In genomic region chr11:101471926-101472325, GRCm38 (mm10) we compare ENCODE assay signal across 24 mouse cellular contexts. TPM values are rescaled to one million over a fixed set of nuclear protein-coding genes. Genes with fewer than 3 reads are reported as not detected.
DNase-seq lines count a peak whose midpoint lies in the region; ATAC-seq and TF ChIP-seq lines count a peak whose summit lies in the region.
"Had no signal": no experiment of that assay in that cellular context is flagged by ENCODE, and none has a peak within 500 bp of the region (broad histone marks: within the 10 kb centered on the region; RNA-seq: fewer than 3 reads in every experiment).

No protein-coding gene starts in this region.

- TF ChIP-seq CTCF in left cerebral cortex, adult 2 months (IDR thresholded peaks at IDR 0.05): no peak

- H3K9ac ChIP-seq in forebrain, embryonic 12.5 days: 0 out of 2 replicates have a peak overlapping the region, but pooled peaks have one; percentile 5
- no peak overlapping the region for H3K9ac ChIP-seq in neural tube, embryonic 12.5 days
- H3K9ac ChIP-seq in neural tube, embryonic 15.5 days (replicated peaks): no peak overlapping the region
- H3K9ac ChIP-seq in hindbrain, embryonic 16.5 days (ENCODE audit: low read depth, low read length): no peak overlapping the region
- H3K9ac ChIP-seq: embryonic facial prominence, embryonic 12.5 days; intestine, embryonic 15.5 days; limb, embryonic 12.5 days; liver, postnatal 0 days; stomach, embryonic 15.5 days had no signal

- no peaks in the 10 kb centered on the region for H3K27me3 ChIP-seq in forebrain, embryonic 12.5 days
- peaks cover 22% of the 10 kb centered on the region for H3K27me3 ChIP-seq in forebrain, embryonic 10.5 days (ENCODE audit: poor library complexity, severe bottlenecking)
- no peaks in the 10 kb centered on the region for H3K27me3 ChIP-seq in neural tube, embryonic 12.5 days (replicated peaks)
- no peaks in the 10 kb centered on the region for H3K27me3 ChIP-seq in neural tube, embryonic 15.5 days (replicated peaks)
- H3K27me3 ChIP-seq in hindbrain, embryonic 16.5 days (replicated peaks; ENCODE audit: control insufficient read depth, insufficient read depth, low read length): no peaks in the 10 kb centered on the region
- H3K27me3 ChIP-seq: forebrain, embryonic 15.5 days; intestine, embryonic 15.5 days; stomach, embryonic 15.5 days had no signal

- no peak for ATAC-seq in forebrain, embryonic 12.5 days (ENCODE audit: low FRiP score)
- ATAC-seq in neural tube, embryonic 12.5 days (ENCODE audit: low FRiP score, low read depth): no peak
- no peak for ATAC-seq in neural tube, embryonic 15.5 days (ENCODE audit: low FRiP score)
- ATAC-seq in hindbrain, embryonic 16.5 days: no peak
- ATAC-seq: CD4-positive, CD25-positive, alpha-beta regulatory T cell, adult 4 months; forebrain, embryonic 15.5 days; intestine, embryonic 15.5 days; liver, postnatal 0 days; lung, postnatal 0 days had no signal

- H3K4me1 ChIP-seq in forebrain, embryonic 12.5 days: peaks cover 42% of the 10 kb centered on the region
- H3K4me1 ChIP-seq in forebrain, embryonic 10.5 days: peaks cover 56% of the 10 kb centered on the region
- H3K4me1 ChIP-seq in neural tube, embryonic 12.5 days: peaks cover 40% of the 10 kb centered on the region
- H3K4me1 ChIP-seq in neural tube, embryonic 15.5 days: peaks cover 35% of the 10 kb centered on the region
- peaks cover 17% of the 10 kb centered on the region for H3K4me1 ChIP-seq in hindbrain, embryonic 16.5 days (ENCODE audit: control insufficient read depth, insufficient read depth, low read depth, low read length)

- no peak overlapping the region for H3K4me3 ChIP-seq in forebrain, embryonic 12.5 days (replicated peaks)
- no peak overlapping the region; the same call in 1 of the 2 replicates for H3K4me3 ChIP-seq in forebrain, embryonic 10.5 days
- no peak overlapping the region for H3K4me3 ChIP-seq in left cerebral cortex, adult 2 months
- no peak overlapping the region for H3K4me3 ChIP-seq in neural tube, embryonic 12.5 days
- H3K4me3 ChIP-seq in neural tube, embryonic 15.5 days (replicated peaks): no peak overlapping the region
- no peak overlapping the region for H3K4me3 ChIP-seq in hindbrain, embryonic 16.5 days (ENCODE audit: low read length)
- H3K4me3 ChIP-seq: embryonic facial prominence, embryonic 12.5 days; forebrain, embryonic 15.5 days; intestine, embryonic 15.5 days; limb, embryonic 12.5 days; stomach, embryonic 15.5 days had no signal

- intact Hi-C loops in left cerebral cortex, adult 2 months (cut with DNase I): no loop called here
- intact Hi-C loops in left cerebral cortex, postnatal 10 days (cut with DNase I): loop anchor here (5.0 kb wide), 1 partner anchor 40 kb away; no protein-coding TSS in a partner anchor

- no peaks in the 10 kb centered on the region for H3K36me3 ChIP-seq in forebrain, embryonic 12.5 days (replicated peaks)
- H3K36me3 ChIP-seq in forebrain, embryonic 10.5 days (replicated peaks): peaks cover 14% of the 10 kb centered on the region
- H3K36me3 ChIP-seq in neural tube, embryonic 12.5 days: peaks cover 13% of the 10 kb centered on the region; the same call in 1 of the 2 replicates
- peaks cover 12% of the 10 kb centered on the region for H3K36me3 ChIP-seq in neural tube, embryonic 15.5 days
- no peaks in the 10 kb centered on the region; the same call in 1 of the 2 replicates for H3K36me3 ChIP-seq in hindbrain, embryonic 16.5 days (ENCODE audit: control insufficient read depth, insufficient read depth, low read length)
- H3K36me3 ChIP-seq: embryonic facial prominence, embryonic 12.5 days; forebrain, embryonic 15.5 days; intestine, embryonic 15.5 days; stomach, embryonic 15.5 days had no signal

- no peak for DNase-seq in forebrain, embryonic 10.5 days (ENCODE audit: extremely low spot score, low spot score)
- DNase-seq in left cerebral cortex, adult 2 months (ENCODE audit: extremely low spot score in 1 of 2, low spot score in 2 of 2): no peak
- DNase-seq in left cerebral cortex, postnatal 10 days (ENCODE audit: extremely low spot score in 1 of 2, low spot score in 2 of 2): no peak
- DNase-seq in right cerebral cortex, postnatal 25 days: no peak
- DNase-seq: adrenal gland, postnatal 36 days; cerebellum, adult 11 months; layer of hippocampus, adult 9-11 months; liver, postnatal 0 days; thymus, adult 18-20 months; thymus, postnatal 36 days had no signal

- H3K27ac ChIP-seq in forebrain, embryonic 12.5 days: no peak overlapping the region
- no peak overlapping the region for H3K27ac ChIP-seq in forebrain, embryonic 10.5 days
- peak overlapping the region; percentile 4; the same call in 1 of the 2 replicates for H3K27ac ChIP-seq in left cerebral cortex, adult 2 months
- no peak overlapping the region for H3K27ac ChIP-seq in neural tube, embryonic 12.5 days
- H3K27ac ChIP-seq in neural tube, embryonic 15.5 days (replicated peaks): no peak overlapping the region
- 0 out of 2 replicates have a peak overlapping the region, but pooled peaks have one; percentile 34 for H3K27ac ChIP-seq in hindbrain, embryonic 16.5 days (ENCODE audit: low read depth, low read length)
- H3K27ac ChIP-seq: embryonic facial prominence, embryonic 12.5 days; forebrain, embryonic 15.5 days; intestine, embryonic 15.5 days; limb, embryonic 12.5 days; macrophage; stomach, embryonic 15.5 days had no signal

- no peaks in the 10 kb centered on the region for H3K9me3 ChIP-seq in forebrain, embryonic 12.5 days
- no peaks in the 10 kb centered on the region for H3K9me3 ChIP-seq in forebrain, embryonic 10.5 days
- H3K9me3 ChIP-seq in neural tube, embryonic 12.5 days: no peaks in the 10 kb centered on the region
- no peaks in the 10 kb centered on the region for H3K9me3 ChIP-seq in neural tube, embryonic 15.5 days (replicated peaks)
- no peaks in the 10 kb centered on the region for H3K9me3 ChIP-seq in hindbrain, embryonic 16.5 days (ENCODE audit: control insufficient read depth, low read length)
- H3K9me3 ChIP-seq: embryonic facial prominence, embryonic 12.5 days; forebrain, embryonic 15.5 days; intestine, embryonic 15.5 days; limb, embryonic 12.5 days; stomach, embryonic 15.5 days had no signal

- H3K4me2 ChIP-seq in forebrain, embryonic 12.5 days: no peak overlapping the region
- peak overlapping the region; percentile 7; the same call in 1 of the 2 replicates for H3K4me2 ChIP-seq in neural tube, embryonic 12.5 days (replicated peaks)
- H3K4me2 ChIP-seq in neural tube, embryonic 15.5 days: no peak overlapping the region
- no peak overlapping the region for H3K4me2 ChIP-seq in hindbrain, embryonic 16.5 days (ENCODE audit: low read length)
- H3K4me2 ChIP-seq: embryonic facial prominence, embryonic 12.5 days; forebrain, embryonic 15.5 days; intestine, embryonic 15.5 days; limb, embryonic 12.5 days; liver, embryonic 11.5 days; stomach, embryonic 15.5 days had no signal

- WGBS in forebrain, embryonic 12.5 days: 75% methylated on average over 3 of the region's 3 CpGs
- WGBS in forebrain, embryonic 10.5 days: 76% methylated on average over 3 of the region's 3 CpGs
- 68% methylated on average over 3 of the region's 3 CpGs for WGBS in neural tube, embryonic 12.5 days
- WGBS in neural tube, embryonic 15.5 days: 59% methylated on average over 3 of the region's 3 CpGs
- WGBS in hindbrain, embryonic 16.5 days: 41% methylated on average over 3 of the region's 3 CpGs

RNA-seq across cellular contexts. Expression of gene Vat1, which starts 5.9 kb away (rescaled TPM):
- polyA plus RNA-seq in forebrain, embryonic 12.5 days (2016; fragmentation: Nextera tagmentation; extraction: Ambion mirVana): 62.9 and 65.4 TPM in 2 replicates
- polyA plus RNA-seq in forebrain, embryonic 10.5 days (2016; fragmentation: Nextera tagmentation; extraction: Ambion mirVana): 24.9 and 28.5 TPM in 2 replicates
- total RNA-seq in left cerebral cortex, adult 2 months (2021): 10 to 100 TPM; 33.4 to 36.8 TPM
- 10 to 100 TPM; 50.3 to 54.3 TPM for total RNA-seq in left cerebral cortex, postnatal 10 days (2021)
- polyA plus RNA-seq in neural tube, embryonic 12.5 days (2016; fragmentation: Nextera tagmentation; extraction: Ambion mirVana): 71.6 and 75.1 TPM in 2 replicates
- polyA plus RNA-seq in neural tube, embryonic 15.5 days (2015; fragmentation: Nextera tagmentation; extraction: Ambion mirVana): 95.4 and 105 TPM in 2 replicates
- polyA plus RNA-seq in hindbrain, embryonic 16.5 days (2015; fragmentation: Nextera tagmentation; extraction: Ambion mirVana): 125 and 134 TPM in 2 replicates

RNA-seq across cellular contexts. Expression of gene Rnd2, which starts 7.1 kb away (rescaled TPM):
- 101 and 105 TPM in 2 replicates for polyA plus RNA-seq in forebrain, embryonic 12.5 days (2016; fragmentation: Nextera tagmentation; extraction: Ambion mirVana)
- polyA plus RNA-seq in forebrain, embryonic 10.5 days (2016; fragmentation: Nextera tagmentation; extraction: Ambion mirVana): 28.1 and 36.9 TPM in 2 replicates
- 100 to 1,000 TPM; 141 to 159 TPM for total RNA-seq in left cerebral cortex, adult 2 months (2021)
- total RNA-seq in left cerebral cortex, postnatal 10 days (2021): 100 to 1,000 TPM; 111 to 115 TPM
- 84.0 and 99.7 TPM in 2 replicates for polyA plus RNA-seq in neural tube, embryonic 12.5 days (2016; fragmentation: Nextera tagmentation; extraction: Ambion mirVana)
- polyA plus RNA-seq in neural tube, embryonic 15.5 days (2015; fragmentation: Nextera tagmentation; extraction: Ambion mirVana): 63.6 and 71.7 TPM in 2 replicates
- 83.2 and 90.6 TPM in 2 replicates for polyA plus RNA-seq in hindbrain, embryonic 16.5 days (2015; fragmentation: Nextera tagmentation; extraction: Ambion mirVana)

RNA-seq across cellular contexts. Expression of gene Ifi35, which starts 23.7 kb away (rescaled TPM):
- polyA plus RNA-seq in forebrain, embryonic 12.5 days (2016; fragmentation: Nextera tagmentation; extraction: Ambion mirVana): 2.2 TPM in 2 replicates
- 3.3 and 3.4 TPM in 2 replicates for polyA plus RNA-seq in forebrain, embryonic 10.5 days (2016; fragmentation: Nextera tagmentation; extraction: Ambion mirVana)
- total RNA-seq in left cerebral cortex, adult 2 months (2021): 1 to 10 TPM; 2.4 to 3.2 TPM
- total RNA-seq in left cerebral cortex, postnatal 10 days (2021): 1 to 10 TPM; 1.8 to 2.8 TPM
- 3.4 and 4.3 TPM in 2 replicates for polyA plus RNA-seq in neural tube, embryonic 12.5 days (2016; fragmentation: Nextera tagmentation; extraction: Ambion mirVana)
- 3.9 and 17.0 TPM in 2 replicates for polyA plus RNA-seq in neural tube, embryonic 15.5 days (2015; fragmentation: Nextera tagmentation; extraction: Ambion mirVana)
- polyA plus RNA-seq in hindbrain, embryonic 16.5 days (2015; fragmentation: Nextera tagmentation; extraction: Ambion mirVana): 3.9 and 4.8 TPM in 2 replicates

RNA-seq across cellular contexts. Expression of gene Rpl27, which starts 29.8 kb away (rescaled TPM):
- polyA plus RNA-seq in forebrain, embryonic 12.5 days (2016; fragmentation: Nextera tagmentation; extraction: Ambion mirVana): 354 and 378 TPM in 2 replicates
- 499 and 505 TPM in 2 replicates for polyA plus RNA-seq in forebrain, embryonic 10.5 days (2016; fragmentation: Nextera tagmentation; extraction: Ambion mirVana)
- 10 to 100 TPM; 31.5 to 34.7 TPM for total RNA-seq in left cerebral cortex, adult 2 months (2021)
- total RNA-seq in left cerebral cortex, postnatal 10 days (2021): 10 to 100 TPM; 49.9 to 58.1 TPM
- polyA plus RNA-seq in neural tube, embryonic 12.5 days (2016; fragmentation: Nextera tagmentation; extraction: Ambion mirVana): 327 and 346 TPM in 2 replicates
- 245 and 254 TPM in 2 replicates for polyA plus RNA-seq in neural tube, embryonic 15.5 days (2015; fragmentation: Nextera tagmentation; extraction: Ambion mirVana)
- 204 and 207 TPM in 2 replicates for polyA plus RNA-seq in hindbrain, embryonic 16.5 days (2015; fragmentation: Nextera tagmentation; extraction: Ambion mirVana)

RNA-seq across cellular contexts. Expression of gene Ptges3l, which starts 46.8 kb away (rescaled TPM):
- polyA plus RNA-seq in forebrain, embryonic 12.5 days (2016; fragmentation: Nextera tagmentation; extraction: Ambion mirVana): 2.1 and 2.5 TPM in 2 replicates
- 2.3 and 3.8 TPM in 2 replicates for polyA plus RNA-seq in forebrain, embryonic 10.5 days (2016; fragmentation: Nextera tagmentation; extraction: Ambion mirVana)
- 1 to 10 TPM; 2.3 to 4.2 TPM for total RNA-seq in left cerebral cortex, adult 2 months (2021)
- 1 to 10 TPM; 3.4 TPM for total RNA-seq in left cerebral cortex, postnatal 10 days (2021)
- polyA plus RNA-seq in neural tube, embryonic 12.5 days (2016; fragmentation: Nextera tagmentation; extraction: Ambion mirVana): 3.2 and 4.4 TPM in 2 replicates
- 4.3 and 4.5 TPM in 2 replicates for polyA plus RNA-seq in neural tube, embryonic 15.5 days (2015; fragmentation: Nextera tagmentation; extraction: Ambion mirVana)
- 3.1 and 3.9 TPM in 2 replicates for polyA plus RNA-seq in hindbrain, embryonic 16.5 days (2015; fragmentation: Nextera tagmentation; extraction: Ambion mirVana)
- total RNA-seq: hematopoietic stem cell, adult 5-6 weeks had no signal

Comparison
In these comparisons a context has a peak if more than half of its experiments do, and no peak if none do; other contexts are left out.
1. H3K27ac ChIP-seq: peak in left cerebral cortex, adult 2 months (single experiment) and hindbrain, embryonic 16.5 days (single experiment); none in forebrain, embryonic 12.5 days (single experiment), forebrain, embryonic 10.5 days (single experiment), neural tube, embryonic 12.5 days (single experiment) and neural tube, embryonic 15.5 days (single experiment).